In the genomic region with DNA sequence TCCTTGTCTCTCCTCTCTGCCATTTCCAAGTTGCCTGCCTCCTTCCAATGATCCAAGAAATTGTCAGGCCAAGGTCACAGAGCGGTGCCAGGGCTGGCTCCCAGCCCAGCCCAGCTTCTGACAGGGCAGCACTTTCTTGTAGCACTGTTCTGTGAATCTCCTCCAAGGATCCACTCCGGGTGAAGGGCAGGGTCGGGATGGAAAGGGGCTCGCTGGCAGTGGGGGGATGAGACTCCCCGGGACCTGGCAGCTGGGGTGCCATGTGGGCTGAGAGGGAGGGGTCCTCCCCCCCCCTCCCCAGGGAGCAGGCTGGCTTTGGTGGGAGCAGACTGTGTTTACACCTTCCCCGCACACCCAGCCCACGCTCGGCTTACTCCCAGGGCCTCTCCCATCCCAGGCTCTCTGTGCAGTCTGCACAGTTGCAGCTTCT, we compare ENCODE assay signal across 8 mouse cellular contexts. TPM values are rescaled to one million over a fixed set of nuclear protein-coding genes. Genes with fewer than 3 reads are reported as not detected.
DNase-seq lines count a peak whose midpoint lies in the region; ATAC-seq and TF ChIP-seq lines count a peak whose summit lies in the region.
"Had no signal": no experiment of that assay in that cellular context is flagged by ENCODE, and none has a peak within 500 bp of the region (broad histone marks: within the 10 kb centered on the region; RNA-seq: fewer than 3 reads in every experiment).

No protein-coding gene starts in this region.

- no peak overlapping the region for H3K4me3 ChIP-seq in cerebellum, adult 2 months (replicated peaks; ENCODE audit: insufficient read depth, low read depth, low read length)
- peak overlapping the region; percentile 22; the same call in 1 of the 2 replicates for H3K4me3 ChIP-seq in hindbrain, embryonic 10.5 days
- no peak overlapping the region for H3K4me3 ChIP-seq in midbrain, embryonic 16.5 days (ENCODE audit: low read depth, low read length)
- H3K4me3 ChIP-seq: liver, embryonic 15.5 days had no signal

- no peak for TF ChIP-seq CTCF in cerebellum, adult 2 months (IDR thresholded peaks at IDR 0.05; ENCODE audit: borderline replicate concordance, insufficient read depth, low read depth, low read length)

- H3K9me3 ChIP-seq in hindbrain, embryonic 10.5 days: no peaks in the 10 kb centered on the region
- no peaks in the 10 kb centered on the region for H3K9me3 ChIP-seq in midbrain, embryonic 16.5 days (replicated peaks; ENCODE audit: control insufficient read depth, low read length, poor library complexity, severe bottlenecking)
- H3K9me3 ChIP-seq: liver, embryonic 15.5 days had no signal

- DNase-seq in layer of hippocampus, adult 11-12 months (ENCODE audit: low spot score): peak; percentile 63
- DNase-seq in layer of hippocampus, postnatal 25 days (ENCODE audit: extremely low spot score in 1 of 2, low spot score in 1 of 2): no peak
- DNase-seq in cerebellum, adult 2 months: peak; percentile 64 to 70
- no peak for DNase-seq in hindbrain, embryonic 10.5 days (ENCODE audit: low spot score)
- DNase-seq in spleen, adult 12 weeks (ENCODE audit: low spot score): no peak
- no peak for DNase-seq in thymus, postnatal 10 days (ENCODE audit: low spot score in 2 of 2)

- peaks cover 41% of the 10 kb centered on the region for H3K4me1 ChIP-seq in cerebellum, adult 2 months (ENCODE audit: control insufficient read depth, insufficient read depth, low read length)
- H3K4me1 ChIP-seq in hindbrain, embryonic 10.5 days (replicated peaks): peaks cover 76% of the 10 kb centered on the region
- H3K4me1 ChIP-seq in midbrain, embryonic 16.5 days (ENCODE audit: control insufficient read depth, insufficient read depth, low read length): peaks cover 44% of the 10 kb centered on the region

- peak overlapping the region; percentile 88 for H3K27ac ChIP-seq in cerebellum, adult 2 months (ENCODE audit: insufficient read depth, low read length)
- H3K27ac ChIP-seq in hindbrain, embryonic 10.5 days: peak overlapping the region; percentile 79
- peak overlapping the region; percentile 77 for H3K27ac ChIP-seq in midbrain, embryonic 16.5 days (ENCODE audit: low read length)
- H3K27ac ChIP-seq: liver, embryonic 15.5 days had no signal

- no peak overlapping the region; the same call in 1 of the 2 replicates for H3K4me2 ChIP-seq in midbrain, embryonic 16.5 days (ENCODE audit: low read length)
- H3K4me2 ChIP-seq: liver, embryonic 15.5 days had no signal

- no peak for TF ChIP-seq POLR2A in cerebellum, adult 2 months (IDR thresholded peaks at IDR 0.05; ENCODE audit: borderline replicate concordance, insufficient read depth, low read length)

- 5% methylated on average over 8 of the region's 8 CpGs for WGBS in cerebellum, adult 2 months
- 63% methylated on average over 8 of the region's 8 CpGs for WGBS in hindbrain, embryonic 10.5 days
- 56% methylated on average over 7 of the region's 8 CpGs for WGBS in midbrain, embryonic 16.5 days

- ATAC-seq in midbrain, embryonic 16.5 days: no peak

- H3K36me3 ChIP-seq in hindbrain, embryonic 10.5 days: no peaks in the 10 kb centered on the region
- no peaks in the 10 kb centered on the region for H3K36me3 ChIP-seq in midbrain, embryonic 16.5 days (ENCODE audit: control insufficient read depth, insufficient read depth, low read length)
- H3K36me3 ChIP-seq: liver, embryonic 15.5 days had no signal

- no peaks in the 10 kb centered on the region for H3K27me3 ChIP-seq in cerebellum, adult 2 months (ENCODE audit: control insufficient read depth, insufficient read depth, low read length)
- H3K27me3 ChIP-seq in hindbrain, embryonic 10.5 days (ENCODE audit: insufficient read depth, poor library complexity, severe bottlenecking): peaks cover 54% of the 10 kb centered on the region
- H3K27me3 ChIP-seq in midbrain, embryonic 16.5 days (ENCODE audit: control insufficient read depth, insufficient read depth, low read depth, low read length): no peaks in the 10 kb centered on the region

- H3K9ac ChIP-seq in midbrain, embryonic 16.5 days (ENCODE audit: low read depth, low read length): peak overlapping the region; percentile 39; the same call in 1 of the 2 replicates
- H3K9ac ChIP-seq: liver, embryonic 15.5 days had no signal

RNA-seq across cellular contexts. Expression of a gene that starts 7.8 kb away (rescaled TPM):
- 10 to 100 TPM; 65.7 to 78.3 TPM for total RNA-seq in layer of hippocampus, postnatal 25 days (2021)
- polyA plus RNA-seq in cerebellum, adult 2 months (2012; rRNA removed): 105 and 113 TPM in 2 replicates
- 3.5 and 3.8 TPM in 2 replicates for polyA plus RNA-seq in hindbrain, embryonic 10.5 days (2016; fragmentation: Nextera tagmentation; extraction: Ambion mirVana)
- polyA plus RNA-seq in midbrain, embryonic 16.5 days (2015; fragmentation: Nextera tagmentation; extraction: Ambion mirVana): 26.4 and 29.3 TPM in 2 replicates

RNA-seq across cellular contexts. Expression of a gene that starts 8.6 kb away (rescaled TPM):
- total RNA-seq in layer of hippocampus, postnatal 25 days (2021): 1 to 10 TPM; 6.4 to 7.0 TPM
- 13.7 and 14.2 TPM in 2 replicates for polyA plus RNA-seq in cerebellum, adult 2 months (2012; rRNA removed)
- 0.47 and 1.2 TPM in 2 replicates for polyA plus RNA-seq in hindbrain, embryonic 10.5 days (2016; fragmentation: Nextera tagmentation; extraction: Ambion mirVana)
- polyA plus RNA-seq in midbrain, embryonic 16.5 days (2015; fragmentation: Nextera tagmentation; extraction: Ambion mirVana): 3.7 and 4.4 TPM in 2 replicates

RNA-seq across cellular contexts. Expression of a gene that starts 35.1 kb away (rescaled TPM):
- 1 to 10 TPM; 1.1 to 1.8 TPM for total RNA-seq in layer of hippocampus, postnatal 25 days (2021)
- polyA plus RNA-seq in cerebellum, adult 2 months (2012; rRNA removed): 1.9 and 2.2 TPM in 2 replicates
- 3.8 and 6.6 TPM in 2 replicates for polyA plus RNA-seq in hindbrain, embryonic 10.5 days (2016; fragmentation: Nextera tagmentation; extraction: Ambion mirVana)
- 0.93 and 1.2 TPM in 2 replicates for polyA plus RNA-seq in midbrain, embryonic 16.5 days (2015; fragmentation: Nextera tagmentation; extraction: Ambion mirVana)

Comparison
In these comparisons a context has a peak if more than half of its experiments do, and no peak if none do; other contexts are left out.
1. DNase-seq: peak in layer of hippocampus, adult 11-12 months (single experiment) and cerebellum, adult 2 months (2 of 2); none in layer of hippocampus, postnatal 25 days (0 of 2), hindbrain, embryonic 10.5 days (single experiment), spleen, adult 12 weeks (single experiment) and thymus, postnatal 10 days (0 of 2).
2. Peak in every context shown above with its lines, with median percentiles within 50 percentile points of each other: H3K27ac ChIP-seq.